Mouse (Mus musculus) liver, embryonic 14.5 days (tissue): ENCODE measurements at regions not wholly inside any gene's neighbourhood (a gene's known extent, or its start where the extent isn't known, plus 50 kb on each side); places are given as distances from the start of the nearest gene placed in this dataset.

Experiments
- ATAC-seq: fragments of 200-750 bp; cut with Nextera tagmentation; 2 replicates; pipeline ENCODE4 v1.8.0; 2017; ENCODE audit warnings: moderate number of reproducible peaks, mild to moderate bottlenecking, moderate library complexity; ENCODE audit not compliant: insufficient read depth
- DNase-seq, 3 experiments: peaks; one replicate each; pipeline ENCODE4 v3.0.0-alpha.2; 2012 to 2013; ENCODE audit warnings: low read depth in 3 of 3, low spot score in 3 of 3
- H3K27ac ChIP-seq: fragments of 300-500 bp; sonication (generic); 2 replicates; pipeline ENCODE4 v1.5.1; 2014; ENCODE audit warnings: moderate library complexity, mild to moderate bottlenecking, control low read depth, inconsistent platforms
- H3K27me3 ChIP-seq: fragments of 300-500 bp; sonication (generic); 2 replicates; pipeline ENCODE4 v1.6.1; 2014; ENCODE audit warnings: mild to moderate bottlenecking, low read length, moderate library complexity; ENCODE audit not compliant: control insufficient read depth, insufficient read depth
- H3K36me3 ChIP-seq: fragments of 300-500 bp; sonication (generic); replicated peaks from 2 replicates; pipeline ENCODE4 v1.6.1; 2014; ENCODE audit warnings: low read depth; ENCODE audit not compliant: control insufficient read depth, insufficient read depth
- H3K4me1 ChIP-seq, 2 experiments: fragments of 200-500 bp in 1 of 2; fragments of 300-500 bp in 1 of 2; sonication (generic) in 1 of 2; replicated peaks; 2 replicates each; pipeline ENCODE4 v1.6.1; 2012 to 2014; ENCODE audit warnings: antibody characterized with exemption in 1 of 2, inconsistent platforms in 1 of 2, low read length in 1 of 2; ENCODE audit not compliant: control insufficient read depth in 2 of 2, insufficient read depth in 2 of 2
- H3K4me2 ChIP-seq: fragments of 300-500 bp; sonication (generic); 2 replicates; pipeline ENCODE4 v1.6.1; 2014; ENCODE audit warnings: low read depth, mild to moderate bottlenecking, control low read depth, moderate library complexity
- H3K4me3 ChIP-seq, 2 experiments: fragments of 200-500 bp in 1 of 2; fragments of 300-500 bp in 1 of 2; sonication (generic) in 1 of 2; 2 replicates each; pipeline ENCODE4 v1.5.1; 2012 to 2014; ENCODE audit warnings: low read depth in 2 of 2, low read length in 2 of 2, mild to moderate bottlenecking in 2 of 2, control low read depth in 1 of 2, inconsistent platforms in 1 of 2, moderate library complexity in 1 of 2; ENCODE audit not compliant: insufficient read depth in 1 of 2
- H3K9ac ChIP-seq: fragments of 300-500 bp; sonication (generic); replicated peaks from 2 replicates; pipeline ENCODE4 v1.6.1; 2014; ENCODE audit warnings: mild to moderate bottlenecking, control low read depth, moderate library complexity
- H3K9me3 ChIP-seq: fragments of 300-500 bp; sonication (generic); 2 replicates; pipeline ENCODE4 v1.6.1; 2016; ENCODE audit warnings: low read length, mixed read lengths; ENCODE audit not compliant: control insufficient read depth
- CTCF ChIP-seq: IDR thresholded peaks from 2 replicates; pipeline ENCODE4 v1.5.1; 2016; ENCODE audit warnings: antibody characterized with exemption, low read depth, control low read depth
- EP300 ChIP-seq: IDR thresholded peaks from 2 replicates; pipeline ENCODE4 v1.6.1; 2016; ENCODE audit warnings: antibody characterized with exemption, low read depth
- WGBS: fragments of 180-500 bp; shearing (Covaris S2); extraction: QIAGEN DNeasy Blood & Tissue Kit; methylation state at CpG from one replicate; pipeline ENCODE4 v1.1.7; 2014; ENCODE audit not compliant: insufficient replicate concordance; 5-methylcytosine and 5-hydroxymethylcytosine counted together

- no peaks in the 10 kb centered on the region for H3K27me3 ChIP-seq
- ATAC-seq, result no peak
- no peak overlapping the region for H3K27ac ChIP-seq
- H3K4me1 ChIP-seq, result no peaks in the 10 kb centered on the region
- no peak overlapping the region for H3K4me2 ChIP-seq
- H3K36me3 ChIP-seq, result no peaks in the 10 kb centered on the region
- no peak overlapping the region for H3K9ac ChIP-seq
- no peaks in the 10 kb centered on the region for H3K9me3 ChIP-seq
- 63% methylated on average over 2 of the region's 2 CpGs for WGBS
- DNase-seq, result no peak
- no peak overlapping the region for H3K4me3 ChIP-seq
- TF ChIP-seq EP300 (no peak), CTCF (no peak)
Observed at GRCm38 (mm10) chr12:10189746-10190145, 180.0 kb upstream of the Nt5c1b start.

- 30% methylated on average over 3 of the region's 3 CpGs for WGBS
- no peak for ATAC-seq
Observed at GRCm38 (mm10) chr12:10197906-10198460, 171.8 kb upstream of the Nt5c1b start.

GRCm38 (mm10) chr12:10209841-10210240, 159.9 kb upstream of the Nt5c1b start:
- no peaks in the 10 kb centered on the region for H3K4me1 ChIP-seq

More at GRCm38 (mm10) chr12:10197906-10198460, 171.8 kb upstream of the Nt5c1b start:
- TF ChIP-seq CTCF (no peak), EP300 (no peak)
- Histone ChIP-seq H3K27me3 (no peaks in the 10 kb centered on the region), H3K4me2 (no peak overlapping the region), H3K4me1 (no peaks in the 10 kb centered on the region), H3K9ac (no peak overlapping the region), H3K36me3 (no peaks in the 10 kb centered on the region), H3K4me3 (no peak overlapping the region), H3K9me3 (no peaks in the 10 kb centered on the region), H3K27ac (no peak overlapping the region)
- no peak for DNase-seq

GRCm38 (mm10) chr12:10222821-10223220, 147.0 kb upstream of the Nt5c1b start:
- no peak for ATAC-seq
- H3K9me3 ChIP-seq, result no peaks in the 10 kb centered on the region
- TF ChIP-seq CTCF (no peak), EP300 (no peak)

More at GRCm38 (mm10) chr12:10209841-10210240, 159.9 kb upstream of the Nt5c1b start:
- Histone ChIP-seq H3K36me3 (no peaks in the 10 kb centered on the region), H3K9me3 (no peaks in the 10 kb centered on the region), H3K9ac (no peak overlapping the region), H3K27ac (no peak overlapping the region), H3K4me2 (no peak overlapping the region), H3K4me3 (no peak overlapping the region), H3K27me3 (no peaks in the 10 kb centered on the region)
- DNase-seq, result no peak
- WGBS, result 32% methylated on average over 1 of the region's 1 CpGs
- no peak for ATAC-seq
- no peak for TF ChIP-seq EP300
- no peak for TF ChIP-seq CTCF

GRCm38 (mm10) chr12:10223832-10224231, 145.9 kb upstream of the Nt5c1b start:
- DNase-seq (no peak), ATAC-seq (no peak)
- 25% methylated on average over 4 of the region's 4 CpGs for WGBS

More at GRCm38 (mm10) chr12:10222821-10223220, 147.0 kb upstream of the Nt5c1b start:
- Histone ChIP-seq H3K4me3 (no peak overlapping the region), H3K36me3 (no peaks in the 10 kb centered on the region), H3K27ac (no peak overlapping the region), H3K4me2 (no peak overlapping the region), H3K4me1 (no peaks in the 10 kb centered on the region), H3K9ac (no peak overlapping the region), H3K27me3 (no peaks in the 10 kb centered on the region)
- DNase-seq, result no peak
- 16% methylated on average over 4 of the region's 4 CpGs for WGBS

More at GRCm38 (mm10) chr12:10223832-10224231, 145.9 kb upstream of the Nt5c1b start:
- no peaks in the 10 kb centered on the region for H3K36me3 ChIP-seq
- no peaks in the 10 kb centered on the region for H3K27me3 ChIP-seq
- no peak overlapping the region for H3K4me3 ChIP-seq
- no peaks in the 10 kb centered on the region for H3K9me3 ChIP-seq
- no peaks in the 10 kb centered on the region for H3K4me1 ChIP-seq
- no peak overlapping the region for H3K9ac ChIP-seq
- H3K4me2 ChIP-seq, result no peak overlapping the region
- no peak overlapping the region for H3K27ac ChIP-seq
- TF ChIP-seq CTCF, result peak; percentile 20; the same call in 1 of the 2 replicates
- TF ChIP-seq EP300, result no peak
